Mouse (Mus musculus) adrenal gland, postnatal 36 days (tissue): ENCODE results near the gene Zfpl1. TPM values are rescaled to one million over a fixed set of nuclear protein-coding genes. Genes with fewer than 3 reads are reported as not detected.
"Not testable (repeated sequence)": the region's sequence is repeated elsewhere in the genome, so short reads cannot be mapped to it uniquely, and the experiment has no call there.

ENCODE experiments used
- DNase-seq, 2 experiments: peaks; one replicate each; pipeline ENCODE4 v3.0.0; 2021; ENCODE audit warnings: mixed read lengths in 1 of 2
- long read RNA-seq, 2 experiments: library from polyadenylated mRNA; stranded (forward); transcript quantifications; one replicate each; pipeline ENCODE4 v2.0.0; 2021; ENCODE audit warnings: borderline sequencing depth in 2 of 2
- total RNA-seq, 2 experiments: library from RNA; stranded (reverse); gene quantifications; 2 replicates each; pipeline ENCODE4 v1.2.3; 2021

Zfpl1 gene
- total RNA-seq: 10 to 100 TPM; 34.2 to 37.4 TPM
- long read RNA-seq, experiment 1, transcript Zfpl1-201 (8 exons, 1,287 nt): minor isoform, 8 of 39 reads
- long read RNA-seq, experiment 1, transcript Zfpl1-208 (8 exons, 922 nt): major isoform, 15 of 39 reads
- long read RNA-seq, experiment 1, partial matches to known transcripts: 7 of 39 reads
- long read RNA-seq, experiment 1, other reads (novel, unspliced or antisense): 9 of 39 reads
- long read RNA-seq, experiment 2, transcript Zfpl1-201 (8 exons, 1,287 nt): minor isoform, 5 of 24 reads
- long read RNA-seq, experiment 2, transcript Zfpl1-208 (8 exons, 922 nt): major isoform, 11 of 24 reads
- long read RNA-seq, experiment 2, partial matches to known transcripts: 7 of 24 reads
- long read RNA-seq, experiment 2, other reads (novel, unspliced or antisense): 1 of 24 reads

DNA sequence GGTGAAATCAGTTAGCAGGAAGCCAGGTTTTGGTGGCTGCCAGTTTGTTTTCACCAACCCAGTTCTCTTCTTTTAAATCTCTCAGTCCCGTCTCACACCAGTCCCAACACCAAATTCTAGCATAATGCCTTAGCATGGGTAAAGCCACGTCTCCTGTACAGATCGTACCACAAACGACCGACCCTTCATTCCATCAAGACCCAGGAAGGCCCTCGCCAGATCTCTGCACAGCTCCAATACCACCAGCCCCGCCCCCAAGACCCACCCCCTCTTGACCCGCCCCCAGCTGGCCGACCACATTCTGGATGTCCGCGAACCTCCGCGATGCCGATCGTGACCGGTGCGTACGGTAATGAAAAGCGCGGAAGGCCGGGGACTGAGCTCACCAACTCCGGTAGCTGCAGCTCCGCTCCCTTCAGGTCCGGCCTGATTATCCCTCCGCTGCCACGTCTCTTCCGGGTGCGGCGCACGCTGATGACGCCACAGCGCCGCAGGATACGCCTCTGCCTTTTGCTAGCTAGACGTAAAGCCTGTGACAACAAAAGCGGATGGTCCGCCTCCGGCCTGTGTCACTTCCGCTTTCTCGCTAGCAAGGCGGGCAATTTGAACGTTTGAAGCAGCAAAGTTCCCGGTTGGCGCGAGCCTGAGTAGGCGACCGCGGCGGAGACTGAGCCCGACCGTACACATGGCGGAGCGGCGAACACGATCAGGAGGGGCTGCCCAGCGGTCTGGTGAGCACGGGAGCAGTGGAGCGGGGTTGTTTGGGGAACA, at the start of gene Zfpl1, which contains the start of gene Cdca5:
TSS of gene Zfpl1 (minus strand) at position 479 of the 771 bp plus-strand sequence.
TSS of gene Cdca5 (plus strand) at position 506 of the 771 bp plus-strand sequence.
- DNase-seq: peak; percentile 96 to 97

DNA sequence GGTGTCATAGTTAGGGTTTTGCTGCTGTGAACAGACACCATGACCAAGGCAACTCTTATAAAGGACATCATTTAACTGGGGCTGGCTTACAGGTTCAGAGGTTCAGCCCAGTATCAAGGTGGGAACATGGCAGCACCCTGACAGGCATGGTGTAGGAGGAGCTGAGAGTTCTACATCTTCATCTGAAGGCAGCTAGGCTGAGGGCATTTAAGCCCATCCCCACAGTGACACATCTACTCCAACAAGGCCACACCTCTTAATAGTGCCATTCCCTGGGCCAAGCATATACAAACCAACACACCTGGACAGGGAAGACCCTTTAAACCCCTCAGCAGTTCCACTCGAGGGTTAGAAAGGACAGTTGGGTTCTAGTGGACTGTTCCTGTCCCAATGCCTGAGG, 48.4 kb upstream of the Zfpl1 start:
- not testable (repeated sequence) for DNase-seq

DNA sequence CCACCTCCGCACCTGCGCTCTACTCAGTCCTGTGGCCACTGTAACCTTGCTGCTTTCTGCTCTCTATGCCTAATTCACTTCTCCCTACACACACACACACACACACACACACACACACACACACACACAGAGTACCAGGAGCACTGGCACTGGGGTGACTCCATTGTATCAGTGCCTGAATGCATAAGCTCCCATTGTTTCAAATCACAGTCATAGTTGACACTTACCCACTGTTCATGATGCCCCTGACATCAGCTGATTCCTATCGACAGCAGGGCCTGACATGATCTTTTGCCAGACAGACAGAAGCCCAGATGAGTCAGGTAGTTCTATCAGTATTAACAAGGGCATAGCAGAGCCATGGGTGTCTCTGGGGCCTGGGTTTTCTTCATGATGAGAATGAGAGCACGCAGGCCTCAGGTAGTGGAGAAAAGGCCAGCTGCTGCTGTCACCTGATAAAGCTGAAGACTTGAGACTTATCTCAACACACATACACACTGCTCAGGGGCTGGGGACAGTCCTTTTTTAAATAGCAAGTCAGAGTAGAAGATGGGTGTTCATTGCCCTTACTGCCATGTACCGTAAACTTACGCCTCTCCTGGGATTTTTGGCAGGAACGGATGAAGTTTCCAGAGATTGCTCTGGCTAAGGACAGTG, 47.5 kb upstream of the Zfpl1 start:
- DNase-seq: no peak

DNA sequence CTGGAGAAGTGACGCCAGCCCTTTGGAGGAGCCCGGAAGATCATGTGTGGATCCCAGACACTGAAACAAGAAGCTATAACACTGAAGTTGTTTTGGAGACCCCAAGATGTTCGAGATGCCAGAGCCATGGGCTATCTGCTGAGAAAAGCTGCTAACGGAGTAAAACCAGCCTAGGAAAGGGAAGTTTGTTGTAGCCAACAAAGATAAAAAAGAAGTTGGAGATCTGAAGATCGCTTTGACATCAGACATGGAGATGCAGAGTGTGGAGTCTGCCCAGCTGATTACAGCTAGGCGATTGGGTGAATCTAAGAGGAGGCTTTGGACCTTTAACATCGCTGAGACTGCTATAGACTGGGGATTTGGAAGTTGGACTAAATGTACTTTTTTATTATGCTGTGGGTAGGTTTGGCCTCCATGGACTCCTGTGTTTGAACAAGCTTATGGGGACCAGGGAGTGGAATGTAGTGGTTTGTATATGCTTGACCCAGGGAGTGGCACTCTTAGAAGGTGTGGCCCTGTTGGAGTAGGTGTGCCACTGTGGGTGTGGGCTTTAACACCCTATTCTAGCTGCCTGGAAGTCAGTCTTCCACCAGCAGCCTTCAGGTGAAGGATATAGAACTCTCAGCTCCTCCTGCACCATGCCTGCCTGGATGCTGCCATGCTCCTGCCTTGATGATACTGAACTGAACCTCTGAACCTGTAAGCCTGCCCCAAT, 45.8 kb upstream of the Zfpl1 start:
- not testable (repeated sequence) for DNase-seq

DNA sequence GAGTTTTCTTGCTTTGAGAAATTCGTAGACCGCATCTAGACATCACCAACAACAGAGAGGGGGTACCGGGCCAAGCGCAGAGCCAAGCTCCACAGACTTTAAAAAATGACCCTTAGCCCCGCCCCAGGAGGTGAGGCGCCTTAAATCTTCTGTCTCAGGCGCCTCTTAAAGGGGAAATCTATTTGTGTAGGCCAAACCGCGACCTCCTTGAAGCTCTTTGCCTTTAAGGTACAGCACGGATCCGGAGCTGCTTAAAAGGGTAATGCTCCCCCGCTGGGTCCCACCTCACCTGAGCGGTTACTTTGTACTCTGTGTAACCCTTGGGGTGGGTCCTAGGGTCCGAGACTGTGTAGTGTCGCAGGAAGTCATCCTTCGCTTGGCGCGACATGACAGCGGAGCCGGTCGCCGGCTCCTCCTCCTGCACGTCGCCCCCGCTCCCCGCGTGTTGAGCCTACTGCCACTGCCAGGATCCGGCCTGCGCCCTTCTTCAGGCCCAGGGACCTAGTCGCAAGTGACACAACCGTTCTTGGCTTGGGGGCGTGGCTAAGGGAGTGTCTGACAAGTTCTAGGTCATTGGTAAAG, 43.1 kb upstream of the Zfpl1 start, which contains the start of gene Snx15:
TSS of gene Snx15 (minus strand) at position 545 of the 582 bp plus-strand sequence.
- DNase-seq: peak; percentile 96 to 97

DNA sequence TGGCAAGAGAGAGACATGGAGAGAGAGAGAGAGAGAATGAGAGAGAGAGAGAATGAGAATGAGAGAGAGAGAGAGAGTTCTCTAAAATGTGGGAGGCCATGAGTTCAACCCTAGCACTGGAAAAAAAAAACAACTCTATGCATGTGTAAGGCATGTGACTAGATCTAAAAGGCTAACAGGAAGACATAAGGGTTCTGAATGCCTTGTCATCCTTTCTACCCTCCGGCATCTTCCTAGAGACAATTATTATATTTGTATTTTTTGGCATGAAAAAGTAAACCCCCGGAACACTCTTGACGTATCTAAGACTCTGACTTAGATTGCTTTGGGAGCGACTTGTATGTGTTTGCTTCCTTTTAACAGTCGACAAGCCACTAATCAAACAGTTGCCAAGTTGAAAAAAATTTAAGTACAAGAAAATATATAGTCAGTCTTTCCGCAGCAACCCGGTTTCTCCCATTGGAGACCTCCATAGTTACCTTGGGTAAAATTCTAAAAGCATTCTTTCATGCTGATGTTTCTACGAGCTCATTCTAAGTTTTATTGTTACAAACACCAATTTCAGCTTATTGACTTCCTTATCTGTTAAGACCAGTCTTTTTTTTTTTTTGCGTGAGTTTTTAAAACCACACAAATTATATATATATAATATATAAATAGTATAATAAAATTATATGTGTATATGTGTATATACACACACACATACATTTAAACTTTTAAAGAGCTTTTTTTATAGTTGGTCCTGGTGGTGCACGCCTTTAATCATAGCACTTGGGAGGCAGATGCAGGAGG, 42.2 kb upstream of the Zfpl1 start:
- DNase-seq: no peak

DNA sequence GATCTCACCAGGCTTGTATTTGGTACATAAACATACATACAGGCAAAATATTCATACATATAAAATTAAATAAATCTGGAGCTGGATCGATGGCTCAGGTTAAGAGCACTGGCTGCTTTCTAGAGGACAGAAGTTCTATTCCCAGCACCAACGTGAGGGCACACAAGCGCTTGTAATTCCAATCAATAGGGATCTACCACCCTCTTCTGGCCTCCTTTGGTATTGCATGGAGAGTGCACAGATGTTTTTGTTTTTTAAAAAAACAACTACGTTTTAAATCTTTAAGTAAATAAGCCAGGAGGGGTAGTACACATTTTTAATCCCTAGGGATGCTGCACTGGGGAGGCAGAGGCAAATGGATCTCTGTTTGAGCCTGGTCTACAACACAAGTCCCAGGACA, 41.5 kb upstream of the Zfpl1 start:
- DNase-seq: peak; percentile 21 to 62

DNA sequence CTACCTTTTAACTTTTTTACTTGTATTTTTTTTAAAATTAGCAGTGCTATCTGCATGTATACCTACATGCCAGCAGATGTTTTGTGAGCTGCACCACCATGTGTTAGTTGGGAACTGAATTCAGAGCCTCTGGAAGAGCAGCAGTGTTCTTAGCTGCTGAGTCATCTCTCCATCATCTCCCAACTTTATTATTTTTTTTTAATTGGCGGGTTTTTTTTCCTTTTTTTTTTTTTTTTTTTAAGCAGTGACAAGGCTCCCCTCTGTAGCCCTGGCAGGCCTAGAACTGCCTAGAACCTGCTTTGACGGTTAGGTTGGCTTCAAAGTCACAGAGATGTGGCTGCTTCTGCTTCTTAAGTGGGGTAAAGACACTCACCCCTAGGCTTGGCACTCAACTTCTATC, 40.1 kb upstream of the Zfpl1 start:
- no peak for DNase-seq

DNA sequence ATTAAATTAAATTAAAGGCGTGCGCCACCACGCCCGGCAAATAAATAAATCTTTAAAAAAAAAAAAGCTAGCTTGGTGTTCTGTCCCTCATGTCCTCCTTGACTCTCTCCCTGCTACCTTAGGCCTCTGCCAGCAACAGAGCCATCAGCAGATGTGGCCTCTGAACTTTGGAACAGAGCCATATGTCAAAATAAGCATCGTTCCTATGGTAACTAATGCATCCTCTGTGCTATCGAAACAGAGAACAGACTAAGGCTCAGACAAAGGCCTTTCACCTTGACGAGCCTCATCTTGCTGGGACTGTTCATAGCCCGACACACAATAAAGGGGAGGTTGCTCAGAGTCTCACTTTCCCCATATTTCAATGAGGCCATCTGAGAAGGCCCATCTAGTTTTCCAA, 38.6 kb upstream of the Zfpl1 start:
- DNase-seq: no peak

DNA sequence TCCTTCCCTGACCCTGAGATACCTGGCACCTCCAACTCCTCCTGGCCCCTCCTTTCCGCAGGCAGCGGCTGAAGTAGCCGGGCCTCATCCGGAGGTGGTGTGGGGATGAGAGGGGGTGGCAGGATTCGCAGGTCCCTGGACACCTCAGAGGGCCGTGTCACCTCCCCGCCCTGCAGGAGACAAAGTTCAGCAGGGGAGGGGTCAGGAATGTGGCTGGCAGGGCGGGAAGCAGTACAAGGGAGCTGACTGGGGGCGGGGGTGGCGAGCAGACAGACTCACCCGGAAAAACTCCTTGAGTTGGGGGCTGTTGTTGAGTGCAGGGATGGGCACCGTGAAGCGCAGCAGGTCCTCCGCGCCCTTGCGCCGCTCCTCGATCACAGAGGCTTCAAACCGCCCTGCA, 37.0 kb upstream of the Zfpl1 start:
- DNase-seq: no peak

DNA sequence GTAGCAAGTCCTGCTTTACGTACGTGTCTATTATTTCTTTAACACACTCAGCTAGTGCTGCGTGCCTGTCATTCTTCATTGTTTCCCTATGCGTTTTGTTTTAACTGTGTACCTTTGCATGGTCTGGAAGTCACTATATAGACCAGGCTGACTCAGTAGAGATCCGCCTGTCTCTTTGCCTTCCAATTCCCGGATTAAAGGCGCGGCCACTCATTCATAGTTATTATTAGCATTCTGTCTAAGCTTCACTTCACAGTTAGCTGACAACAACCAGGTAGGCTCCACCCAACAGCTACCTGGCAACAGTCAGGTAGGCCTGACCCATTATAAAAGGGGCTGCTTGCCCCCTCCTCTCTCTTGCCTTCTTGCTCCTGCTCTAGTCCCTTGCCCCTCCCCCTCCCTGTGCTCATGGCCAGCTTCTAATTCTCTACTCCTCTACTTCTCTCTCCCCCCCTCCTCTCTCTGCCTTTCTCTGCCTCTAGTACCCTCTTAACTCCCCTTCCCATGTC, 34.0 kb upstream of the Zfpl1 start:
- DNase-seq: peak in 1 of 2 experiments; percentile 13

DNA sequence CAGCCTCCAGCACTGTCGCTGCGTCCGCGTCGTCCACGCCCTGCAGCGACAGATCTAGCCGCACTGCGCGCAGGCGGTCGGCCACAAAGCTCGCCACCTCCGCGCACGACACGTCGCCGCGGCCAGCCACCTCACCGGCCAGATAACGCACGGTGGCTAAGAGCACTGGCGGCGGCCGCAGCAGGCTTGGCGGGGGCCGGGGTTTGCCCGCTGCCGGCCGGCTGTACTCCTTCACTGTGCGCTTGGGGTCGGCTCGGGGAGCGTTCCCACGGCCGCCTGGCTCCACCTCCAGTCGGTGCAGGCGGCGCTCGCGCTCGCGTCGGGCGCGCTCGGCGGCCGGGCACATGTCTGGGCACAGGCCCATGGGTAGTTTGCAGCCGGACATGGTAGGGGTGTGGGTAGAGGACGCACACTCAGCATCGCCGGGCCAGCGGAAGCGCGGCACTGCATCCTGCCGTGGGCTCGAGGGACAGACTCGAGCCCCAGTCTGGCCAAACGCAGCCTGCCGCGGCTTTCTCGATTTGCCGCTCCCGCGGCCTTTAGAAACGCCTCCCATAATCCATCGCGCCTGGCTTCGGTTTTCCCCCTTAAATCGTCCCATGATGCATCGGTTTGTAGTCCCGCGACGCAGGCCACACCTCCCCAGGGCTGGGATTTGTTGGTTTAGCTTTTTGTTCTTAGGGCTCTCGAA, 33.4 kb upstream of the Zfpl1 start, which contains the start of gene Sac3d1:
TSS of gene Sac3d1 (minus strand) at position 665 of the 691 bp plus-strand sequence.
- DNase-seq: peak; percentile 91 to 92

DNA sequence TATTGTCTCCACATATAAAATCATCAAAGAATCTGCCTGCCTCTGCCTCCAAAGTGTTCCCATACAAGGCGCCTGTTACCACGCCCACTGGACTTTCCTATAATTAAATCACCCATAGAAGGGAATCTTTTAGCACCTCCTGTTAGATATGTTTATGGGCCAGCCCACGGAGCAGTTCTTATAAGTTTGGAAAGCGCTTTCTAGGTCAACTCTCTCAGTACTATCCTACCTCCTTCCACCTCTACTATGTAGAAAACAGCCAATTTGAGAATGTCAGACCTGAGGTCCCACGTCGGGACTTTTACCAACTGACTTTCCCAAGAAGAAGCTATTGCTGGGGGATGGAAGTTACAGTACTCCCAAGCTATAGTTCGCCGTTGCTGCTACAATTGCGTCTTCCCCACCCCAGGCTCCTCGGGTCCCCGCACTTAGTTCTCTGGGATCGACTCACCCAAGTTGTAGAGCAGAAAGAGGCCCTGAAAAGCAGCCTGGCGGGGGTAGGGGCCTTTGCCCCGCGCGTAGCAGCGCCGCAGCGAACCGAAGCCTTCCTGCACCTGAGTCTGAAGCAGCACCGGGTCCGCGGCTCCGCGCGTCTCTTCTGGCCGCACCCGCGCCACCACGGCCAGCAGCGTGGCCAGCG, 32.7 kb upstream of the Zfpl1 start:
- DNase-seq: no peak

DNA sequence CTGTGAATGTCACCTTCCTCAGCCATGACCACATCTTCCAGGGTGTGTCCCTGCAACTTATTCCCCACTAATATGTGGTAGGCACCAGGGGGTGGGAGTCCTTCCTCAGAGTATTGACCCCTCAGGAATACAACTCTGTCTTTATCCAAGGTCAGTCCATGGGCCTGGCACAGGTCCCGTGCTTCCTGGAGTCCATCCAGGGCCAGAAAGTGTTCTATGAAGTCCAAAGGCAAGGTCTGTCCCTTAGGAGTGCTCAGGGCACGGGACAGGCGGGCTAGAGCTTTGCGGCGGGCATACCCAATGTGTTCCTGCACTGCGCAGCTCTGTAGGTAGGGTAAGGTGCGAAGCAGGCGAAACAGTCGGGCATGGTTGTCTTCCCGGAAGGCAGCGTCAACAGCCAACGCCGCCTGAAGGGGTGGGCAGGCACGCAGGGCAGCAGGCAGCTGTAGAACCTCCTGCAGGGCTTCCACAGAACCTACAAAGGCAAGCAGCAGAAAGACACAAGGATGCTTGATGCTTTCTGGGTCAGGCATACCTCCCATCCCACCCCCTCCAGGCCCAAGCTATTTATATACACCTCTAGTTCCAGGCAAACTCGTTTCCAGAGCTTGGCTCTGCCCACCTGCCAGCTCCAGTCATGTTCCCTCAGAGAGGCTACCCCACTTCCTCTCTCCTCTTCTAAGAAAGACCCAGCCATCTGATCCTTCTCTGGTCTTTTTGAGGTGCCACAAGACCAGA, 31.5 kb upstream of the Zfpl1 start:
- peak; percentile 21 to 66 for DNase-seq

DNA sequence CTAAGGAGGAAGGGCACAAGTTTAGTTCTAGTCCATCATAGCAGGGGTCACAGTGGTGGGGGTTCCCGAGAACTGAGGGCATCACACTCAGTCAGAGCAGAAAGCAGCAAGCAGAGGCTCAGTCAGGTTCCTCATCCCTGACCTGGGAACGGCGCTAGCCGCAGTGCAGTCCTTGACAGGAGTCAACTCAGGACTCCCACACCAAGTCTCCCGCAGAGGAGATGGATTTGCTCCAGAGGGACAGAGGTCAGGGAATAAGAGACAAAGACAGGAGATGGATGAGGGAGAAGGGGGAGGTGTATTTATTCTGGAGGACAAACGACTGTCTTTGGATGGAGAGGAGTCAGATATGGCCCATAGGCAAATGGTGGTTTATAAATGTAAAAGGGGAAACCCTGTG, 28.4 kb upstream of the Zfpl1 start:
- no peak for DNase-seq

DNA sequence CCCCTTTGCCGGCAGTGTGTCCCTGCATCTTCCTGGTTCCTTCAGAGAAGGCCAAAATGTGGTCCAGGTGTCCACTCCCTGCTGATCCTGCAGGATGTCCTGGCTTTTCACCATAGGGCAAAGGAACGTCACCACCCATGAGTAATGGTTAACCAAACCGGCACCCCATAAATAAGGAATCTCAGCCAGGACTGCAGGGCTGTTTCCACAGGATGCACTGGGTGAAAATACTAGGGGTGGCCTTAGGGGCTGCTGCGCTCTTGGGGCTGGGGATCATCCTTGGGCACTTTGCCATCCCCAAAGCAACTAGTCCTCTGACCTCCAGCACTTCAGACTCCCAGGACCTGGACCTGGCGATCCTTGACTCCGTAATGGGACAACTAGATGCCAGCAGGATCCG, 20.8 kb upstream of the Zfpl1 start, which contains the start of gene Naaladl1:
TSS of gene Naaladl1 (plus strand) at position 197 of the 400 bp plus-strand sequence.
- DNase-seq: no peak

DNA sequence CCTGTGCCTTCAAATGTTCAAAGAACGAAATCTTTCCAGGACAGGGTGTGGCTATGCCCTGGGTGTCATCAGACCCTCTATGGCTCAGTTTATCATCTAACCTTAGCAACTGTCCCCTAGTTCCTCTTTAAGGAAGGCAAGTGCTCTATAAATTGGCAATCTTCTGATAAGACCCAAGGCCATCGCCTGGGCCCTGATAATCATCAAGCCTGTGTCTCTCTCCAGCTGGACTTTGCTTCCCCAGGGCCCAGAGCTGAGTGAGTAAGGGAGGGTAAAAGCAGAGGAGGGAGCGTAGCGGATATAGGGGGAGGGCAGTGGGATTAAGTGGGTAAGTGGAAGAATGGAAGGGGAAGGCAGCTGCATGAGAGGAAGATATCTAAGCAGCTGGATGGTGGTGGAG, 19.7 kb upstream of the Zfpl1 start:
- no peak for DNase-seq

DNA sequence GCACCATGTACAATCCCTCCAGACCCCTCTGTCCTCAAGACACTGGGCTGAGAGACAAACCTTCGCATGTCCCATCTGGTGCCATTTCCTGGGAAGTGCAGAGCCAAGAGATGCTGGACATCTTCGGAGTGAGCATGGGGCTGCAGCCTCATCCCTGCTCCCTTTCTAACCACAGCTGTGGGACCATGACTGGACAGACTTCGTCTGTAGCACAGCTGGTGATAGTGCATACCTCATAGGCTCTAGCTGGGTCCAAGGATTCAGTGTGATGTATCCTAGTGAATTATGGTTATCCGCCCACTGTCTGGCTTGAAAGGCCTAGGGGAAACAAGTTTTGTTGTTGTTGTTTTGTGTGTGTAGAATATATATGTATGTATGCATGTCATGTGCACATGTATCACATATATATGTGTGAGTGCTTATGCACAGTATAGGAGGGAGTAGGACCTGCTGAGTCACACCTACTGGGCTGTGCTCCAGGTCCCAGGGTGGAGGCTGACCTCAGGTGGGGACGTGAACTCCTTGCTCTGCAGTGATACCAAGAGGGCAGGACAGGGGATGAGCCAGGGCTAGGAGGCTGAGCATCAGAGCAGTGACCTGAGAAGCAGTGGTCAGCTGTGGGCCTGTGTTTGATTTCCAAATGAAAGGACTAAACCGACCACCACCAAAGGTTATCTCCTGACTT, 17.6 kb upstream of the Zfpl1 start:
- DNase-seq: no peak
